Mouse (Mus musculus) frontal cortex, postnatal 14 days (tissue): ENCODE measurements around the gene Tyro3.
A peak's percentile ranks its signal among the peaks of the same experiment; 100 is the strongest.

Experiments used
- DNase-seq, 2 experiments: peaks; one replicate each; pipeline ENCODE4 v3.0.0; 2022; ENCODE audit warnings: low spot score in 2 of 2

Gene Tyro3

GRCm38 (mm10) chr2:119797279-119797783 lies at the start of gene Tyro3:
TSS of gene Tyro3 (plus strand) at chr2:119797733.
- no peak for DNase-seq

GRCm38 (mm10) chr2:119749260-119749659 lies 48.3 kb upstream of the Tyro3 start:
- DNase-seq, result no peak

GRCm38 (mm10) chr2:119757601-119758100 lies 39.9 kb upstream of the Tyro3 start:
- DNase-seq, result no peak

GRCm38 (mm10) chr2:119758101-119758843 lies 39.3 kb upstream of the Tyro3 start:
- no peak for DNase-seq

- no peak for DNase-seq
These were observed 38.4 kb upstream of the Tyro3 start for GRCm38 (mm10) chr2:119758844-119759835.

GRCm38 (mm10) chr2:119760251-119760650 lies 37.3 kb upstream of the Tyro3 start, which contains the start of gene Ltk:
TSS of gene Ltk (minus strand) at chr2:119760431.
- no peak for DNase-seq

GRCm38 (mm10) chr2:119762276-119762675 lies 35.3 kb upstream of the Tyro3 start:
- no peak for DNase-seq

- no peak for DNase-seq
These were observed 33.6 kb upstream of the Tyro3 start for GRCm38 (mm10) chr2:119763924-119764323.

GRCm38 (mm10) chr2:119767246-119767645 lies 30.3 kb upstream of the Tyro3 start:
- DNase-seq, result no peak

GRCm38 (mm10) chr2:119787206-119787883 lies 10.2 kb upstream of the Tyro3 start, which contains the start of gene Rpap1:
TSS of gene Rpap1 (minus strand) at chr2:119787537.
- DNase-seq, result peak; percentile 58 to 80

- DNase-seq, result no peak
These were observed 7.5 kb upstream of the Tyro3 start for GRCm38 (mm10) chr2:119789996-119790395.

GRCm38 (mm10) chr2:119798246-119798927 lies 854 bp downstream of the Tyro3 start:
- no peak for DNase-seq

GRCm38 (mm10) chr2:119799181-119799960 lies 1.8 kb downstream of the Tyro3 start:
- no peak for DNase-seq

- DNase-seq, result no peak
These were observed 2.5 kb downstream of the Tyro3 start for GRCm38 (mm10) chr2:119799961-119800550.

- DNase-seq, result peak in 1 of 2 experiments; percentile 44
These were observed 3.6 kb downstream of the Tyro3 start for GRCm38 (mm10) chr2:119800876-119801846.

- DNase-seq, result no peak
These were observed 5.5 kb downstream of the Tyro3 start for GRCm38 (mm10) chr2:119802767-119803617.

- peak in 1 of 2 experiments; percentile 48 for DNase-seq
These were observed 6.2 kb downstream of the Tyro3 start for GRCm38 (mm10) chr2:119803618-119804274.
